Comparison of ENCODE assay signal across 8 mouse cellular contexts in the genomic region with DNA sequence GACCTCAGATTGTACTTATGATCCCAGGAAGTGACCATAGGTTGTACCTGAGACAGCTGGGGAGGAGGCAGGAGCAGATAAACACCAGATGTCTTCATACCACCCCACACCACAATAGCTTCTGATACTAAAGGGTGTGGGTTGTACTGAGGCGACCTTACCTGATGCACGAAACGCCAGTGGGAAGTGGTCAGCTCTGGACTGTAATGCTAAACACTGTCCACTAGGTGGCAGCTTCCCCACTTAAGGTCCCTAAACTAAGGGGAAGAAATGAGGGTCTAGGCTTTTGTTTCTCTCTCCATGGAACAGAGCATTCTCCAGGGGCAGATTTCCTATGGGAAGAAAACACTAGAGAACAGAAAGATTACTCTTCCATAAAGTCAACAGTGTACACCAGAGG. TPM values are rescaled to one million over a fixed set of nuclear protein-coding genes. Genes with fewer than 3 reads are reported as not detected.
A peak's percentile ranks its signal among the peaks of the same experiment; 100 is the strongest.
DNase-seq lines count a peak whose midpoint lies in the region; ATAC-seq lines count a peak whose summit lies in the region.

No protein-coding gene starts in this region.

- peak; percentile 23 to 29 for DNase-seq in kidney, postnatal 4 days
- DNase-seq in kidney, adult 8-10 months = no peak
- DNase-seq in NIH3T3 (ENCODE audit: low read depth) = peak; percentile 15
- peak; percentile 50 to 54 for DNase-seq in cerebellum, postnatal 14 days
- DNase-seq in naive thymus-derived CD4-positive, alpha-beta T cell, adult 2 months (ENCODE audit: low read depth) = peak; percentile 47
- DNase-seq in spleen, postnatal 14 days (ENCODE audit: low spot score in 2 of 2) = no peak
- no peak for DNase-seq in adrenal gland, postnatal 4 days (ENCODE audit: low spot score in 2 of 2)

- no peak overlapping the region for H3K27ac ChIP-seq in intestine, embryonic 16.5 days (ENCODE audit: low read length)

- WGBS in intestine, embryonic 16.5 days = 33% methylated on average over 3 of the region's 3 CpGs

- H3K4me1 ChIP-seq in intestine, embryonic 16.5 days (ENCODE audit: control insufficient read depth, insufficient read depth, low read length) = no peaks in the 10 kb centered on the region

- no peaks in the 10 kb centered on the region for H3K9me3 ChIP-seq in intestine, embryonic 16.5 days (ENCODE audit: control insufficient read depth, low read length)

- H3K27me3 ChIP-seq in intestine, embryonic 16.5 days (replicated peaks; ENCODE audit: control insufficient read depth, insufficient read depth, low read length) = no peaks in the 10 kb centered on the region

- no peak for ATAC-seq in intestine, embryonic 16.5 days

- no peak overlapping the region for H3K4me2 ChIP-seq in intestine, embryonic 16.5 days (ENCODE audit: low read depth, low read length)

- no peak overlapping the region for H3K4me3 ChIP-seq in intestine, embryonic 16.5 days (ENCODE audit: low read length)

- H3K36me3 ChIP-seq in intestine, embryonic 16.5 days (ENCODE audit: control insufficient read depth, insufficient read depth, low read length) = no peaks in the 10 kb centered on the region; the same call in 1 of the 2 replicates

- no peak overlapping the region for H3K9ac ChIP-seq in intestine, embryonic 16.5 days (ENCODE audit: low read depth, low read length)

RNA-seq across cellular contexts. Expression of gene Zfp326, which starts 53.9 kb away (rescaled TPM):
- polyA plus RNA-seq in intestine, embryonic 16.5 days (2015; fragmentation: Nextera tagmentation; extraction: Ambion mirVana) = 21.0 and 25.2 TPM in 2 replicates
- total RNA-seq in adrenal gland, postnatal 4 days (2021) = 10 to 100 TPM; 47.2 to 51.6 TPM

Comparison
In these comparisons a context has a peak if more than half of its experiments do, and no peak if none do; other contexts are left out.
1. DNase-seq: peak in kidney, postnatal 4 days (2 of 2), NIH3T3 (single experiment), cerebellum, postnatal 14 days (2 of 2) and naive thymus-derived CD4-positive, alpha-beta T cell, adult 2 months (single experiment); none in kidney, adult 8-10 months (0 of 2), spleen, postnatal 14 days (0 of 2) and adrenal gland, postnatal 4 days (0 of 2).